Mouse (Mus musculus) E14TG2a.4 (cell line): ENCODE results near the gene Scarb1.

Experiments used
- CTCF ChIP-seq: conservative IDR thresholded peaks from 2 replicates; pipeline ENCODE4 v1.5.1; 2014; ENCODE audit warnings: low read length
- NANOG ChIP-seq: IDR thresholded peaks from 2 replicates; pipeline ENCODE4 v1.6.1; 2014; ENCODE audit warnings: borderline replicate concordance, low read length, mixed read lengths
- POU5F1 ChIP-seq: IDR thresholded peaks from 2 replicates; pipeline ENCODE4 v1.6.1; 2014; ENCODE audit warnings: low read length, borderline replicate concordance

GRCm38 (mm10) chr5:125341459-125342090 is 681 bp upstream of the Scarb1 start:
- no peak for TF ChIP-seq CTCF
- no peak for TF ChIP-seq NANOG
- TF ChIP-seq POU5F1: no peak
